Mouse (Mus musculus) E14TG2a.4 (cell line): ENCODE data around the gene Cdyl.

ENCODE experiments used
- CTCF ChIP-seq: conservative IDR thresholded peaks from 2 replicates; pipeline ENCODE4 v1.5.1; 2014; ENCODE audit warnings: low read length
- POU5F1 ChIP-seq: IDR thresholded peaks from 2 replicates; pipeline ENCODE4 v1.6.1; 2014; ENCODE audit warnings: low read length, borderline replicate concordance

DNA sequence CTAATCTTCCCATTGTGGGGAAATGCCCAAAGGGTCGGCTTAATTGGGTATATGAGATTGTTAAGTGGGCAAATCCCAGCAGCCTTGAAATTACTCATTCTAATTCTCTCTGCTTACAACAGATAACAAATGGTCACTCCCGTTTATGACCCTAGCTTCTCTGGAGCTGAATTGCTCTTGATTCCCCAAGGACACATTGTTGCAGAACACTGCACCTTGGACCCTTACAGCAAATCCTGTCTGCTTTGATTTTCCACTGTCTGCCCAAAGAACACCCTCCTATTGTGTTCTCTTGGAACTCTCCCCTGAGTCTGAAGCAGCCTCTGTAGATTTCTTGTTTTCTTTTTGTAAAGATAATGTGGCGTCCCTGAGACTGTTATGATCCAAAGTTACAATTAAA is 34.1 kb upstream of the Cdyl start:
- TF ChIP-seq CTCF (no peak), POU5F1 (no peak)
